Mouse (Mus musculus) embryonic facial prominence, embryonic 15.5 days (tissue): ENCODE results near the gene Tra2a. TPM values are rescaled to one million over a fixed set of nuclear protein-coding genes. Genes with fewer than 3 reads are reported as not detected.

Experiments used
- ATAC-seq: fragments of 200-750 bp; cut with Nextera tagmentation; 2 replicates; pipeline ENCODE4 v1.8.0; 2017; ENCODE audit warnings: low read depth, moderate TSS enrichment; ENCODE audit not compliant: insufficient number of reproducible peaks, low FRiP score, low TSS enrichment
- H3K27ac ChIP-seq: fragments of 300-500 bp; sonication (generic); replicated peaks from 2 replicates; pipeline ENCODE4 v1.5.1; 2015; ENCODE audit warnings: mild to moderate bottlenecking, inconsistent platforms
- H3K27me3 ChIP-seq: fragments of 300-500 bp; sonication (generic); 2 replicates; pipeline ENCODE4 v1.6.1; 2015; ENCODE audit warnings: inconsistent platforms
- H3K36me3 ChIP-seq: fragments of 300-500 bp; sonication (generic); 2 replicates; pipeline ENCODE4 v1.6.1; 2015; ENCODE audit warnings: mild to moderate bottlenecking, inconsistent platforms
- H3K4me1 ChIP-seq: fragments of 300-500 bp; sonication (generic); 2 replicates; pipeline ENCODE4 v1.6.1; 2015; ENCODE audit warnings: inconsistent platforms
- H3K4me2 ChIP-seq: fragments of 300-500 bp; sonication (generic); replicated peaks from 2 replicates; pipeline ENCODE4 v1.6.1; 2015; ENCODE audit warnings: mild to moderate bottlenecking, inconsistent platforms
- H3K4me3 ChIP-seq: fragments of 300-500 bp; sonication (generic); replicated peaks from 2 replicates; pipeline ENCODE4 v1.5.1; 2015; ENCODE audit warnings: mild to moderate bottlenecking, inconsistent platforms
- H3K9ac ChIP-seq: fragments of 300-500 bp; sonication (generic); 2 replicates; pipeline ENCODE4 v1.6.1; 2015; ENCODE audit warnings: inconsistent platforms
- H3K9me3 ChIP-seq: fragments of 300-500 bp; sonication (generic); replicated peaks from 2 replicates; pipeline ENCODE4 v1.6.1; 2016; ENCODE audit warnings: inconsistent platforms
- WGBS: fragments of 180-500 bp; shearing (Covaris S2); methylation state at CpG from one replicate; pipeline ENCODE4 v1.1.7; 2015; 5-methylcytosine and 5-hydroxymethylcytosine counted together
- polyA plus RNA-seq: library from polyadenylated mRNA; unstranded; fragments of >200 nt; fragmentation: Nextera tagmentation; extraction: Ambion mirVana; gene quantifications from 2 replicates; pipeline ENCODE4 v1.2.1, GENCODE M21; 2015

The Tra2a gene
- polyA plus RNA-seq, 1 experiment from 2014 or later, result 99.6 TPM

DNA sequence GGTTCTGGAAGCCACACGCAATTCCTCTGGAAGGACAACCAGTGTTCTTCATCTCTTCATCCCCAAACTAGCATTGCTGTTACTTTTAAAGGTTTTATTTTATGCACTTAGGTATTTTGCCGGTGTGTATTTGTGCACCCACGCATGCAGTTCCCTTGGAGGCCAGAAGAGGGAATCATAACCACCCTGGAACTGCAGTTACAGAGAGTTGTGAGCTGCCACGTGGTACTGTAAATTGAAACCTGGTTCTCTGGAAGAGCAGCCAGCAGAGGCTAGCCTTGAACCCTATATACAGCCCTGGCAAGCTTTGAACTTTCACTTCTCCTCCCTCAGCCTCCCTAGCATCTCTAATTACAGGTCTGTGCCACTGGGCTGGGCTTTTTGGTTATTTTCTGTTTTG lies 30.5 kb downstream of the Tra2a start:
- ATAC-seq, result no peak
- H3K27me3 ChIP-seq, result no peaks in the 10 kb centered on the region
- 53% methylated on average over 4 of the region's 4 CpGs for WGBS
- no peak overlapping the region for H3K4me2 ChIP-seq
- H3K36me3 ChIP-seq, result no peaks in the 10 kb centered on the region
- H3K9ac ChIP-seq, result no peak overlapping the region
- no peak overlapping the region for H3K4me3 ChIP-seq
- no peaks in the 10 kb centered on the region for H3K4me1 ChIP-seq
- 0 out of 2 replicates have a peak, but pooled peaks cover 3% of the 10 kb centered on the region for H3K9me3 ChIP-seq
- no peak overlapping the region for H3K27ac ChIP-seq

DNA sequence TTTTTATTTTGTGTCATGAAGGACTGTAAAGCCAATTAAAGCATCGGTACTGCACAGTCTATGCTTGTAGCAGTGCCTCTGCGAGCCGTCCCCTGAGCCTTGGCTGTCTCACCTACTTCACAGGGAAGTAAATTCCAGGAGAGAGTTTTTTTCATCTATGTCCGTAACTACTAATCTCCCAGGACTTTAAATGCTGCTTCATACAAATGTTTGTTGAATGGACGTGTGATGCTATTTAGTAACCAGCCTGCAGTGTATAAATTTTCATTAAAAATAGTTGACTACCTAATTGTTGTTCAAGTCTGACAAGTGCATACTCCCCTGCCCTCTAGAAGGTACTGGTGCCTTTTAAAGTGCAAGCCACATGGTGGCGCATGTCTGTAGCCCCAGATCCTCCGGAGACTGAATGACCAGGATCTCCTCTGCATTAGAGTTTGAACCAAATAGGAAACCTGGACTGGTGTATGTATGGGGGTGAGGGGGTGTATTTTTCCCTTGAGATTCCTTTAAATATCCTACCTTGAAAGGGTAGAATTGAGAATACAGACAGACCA lies 35.6 kb downstream of the Tra2a start:
- no peak for ATAC-seq
- H3K27me3 ChIP-seq, result no peaks in the 10 kb centered on the region
- H3K4me2 ChIP-seq, result no peak overlapping the region
- no peak overlapping the region for H3K4me3 ChIP-seq
- peaks cover 4% of the 10 kb centered on the region for H3K4me1 ChIP-seq
- 13% methylated on average over 7 of the region's 7 CpGs for WGBS
- no peak overlapping the region for H3K27ac ChIP-seq
- H3K36me3 ChIP-seq, result no peaks in the 10 kb centered on the region
- no peak overlapping the region for H3K9ac ChIP-seq
- H3K9me3 ChIP-seq, result no peaks in the 10 kb centered on the region

DNA sequence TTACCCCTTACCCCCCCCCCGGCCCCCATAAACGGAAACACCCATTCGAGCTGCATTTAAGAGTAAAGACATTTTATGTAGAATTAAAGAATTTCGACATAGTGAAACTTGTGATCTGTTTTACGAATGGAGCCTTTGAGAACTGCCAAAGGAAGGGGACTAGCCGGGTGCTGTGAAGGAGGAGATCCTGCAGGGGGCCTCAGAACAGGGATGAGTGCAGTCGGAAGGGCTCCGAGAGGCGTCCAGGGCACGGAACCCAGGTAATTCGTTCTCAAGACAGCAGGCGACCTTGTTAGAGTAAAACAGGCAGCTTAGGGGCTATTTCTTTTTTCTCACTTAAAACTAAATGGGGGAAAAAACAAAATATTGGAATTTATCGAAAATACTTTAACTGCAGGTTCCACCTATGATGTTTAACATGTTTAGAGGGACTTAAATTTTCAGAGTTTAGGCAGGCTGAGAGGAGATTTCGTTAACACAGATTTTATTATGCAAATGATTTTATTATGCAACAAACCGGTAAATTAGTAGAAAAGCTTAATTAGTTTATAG lies 36.6 kb downstream of the Tra2a start:
- Histone ChIP-seq H3K9ac (no peak overlapping the region), H3K27me3 (no peaks in the 10 kb centered on the region), H3K9me3 (no peaks in the 10 kb centered on the region), H3K4me3 (no peak overlapping the region; the same call in 1 of the 2 replicates), H3K4me1 (peaks cover 4% of the 10 kb centered on the region), H3K4me2 (peak overlapping the region; percentile 38), H3K36me3 (no peaks in the 10 kb centered on the region), H3K27ac (no peak overlapping the region)
- no peak for ATAC-seq
- 7% methylated on average over 15 of the region's 15 CpGs for WGBS

DNA sequence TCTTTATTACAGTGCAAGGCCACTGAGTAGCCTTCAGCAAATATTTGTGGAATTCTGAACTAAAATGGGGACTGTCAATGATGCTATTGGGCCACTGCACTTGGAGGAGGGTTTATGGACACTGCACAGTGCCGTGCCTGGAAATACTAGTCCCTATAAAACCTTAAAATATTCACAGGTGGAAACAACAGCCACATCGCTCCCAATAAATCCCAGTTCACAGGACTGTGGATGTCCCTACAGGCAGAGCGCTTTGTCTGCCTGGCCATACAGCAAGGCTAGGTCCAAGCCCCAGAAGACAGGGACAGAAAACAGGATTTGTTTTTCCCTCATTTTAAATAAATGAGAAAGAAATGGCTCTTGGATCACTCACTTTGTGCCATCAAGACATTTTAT lies 38.1 kb downstream of the Tra2a start:
- peaks cover 4% of the 10 kb centered on the region for H3K4me1 ChIP-seq
- ATAC-seq, result no peak
- H3K27ac ChIP-seq, result no peak overlapping the region
- H3K9ac ChIP-seq, result no peak overlapping the region
- no peak overlapping the region for H3K4me3 ChIP-seq
- no peaks in the 10 kb centered on the region for H3K36me3 ChIP-seq
- no peaks in the 10 kb centered on the region for H3K9me3 ChIP-seq
- no peak overlapping the region for H3K4me2 ChIP-seq
- no peaks in the 10 kb centered on the region for H3K27me3 ChIP-seq
- 85% methylated on average over 3 of the region's 3 CpGs for WGBS

DNA sequence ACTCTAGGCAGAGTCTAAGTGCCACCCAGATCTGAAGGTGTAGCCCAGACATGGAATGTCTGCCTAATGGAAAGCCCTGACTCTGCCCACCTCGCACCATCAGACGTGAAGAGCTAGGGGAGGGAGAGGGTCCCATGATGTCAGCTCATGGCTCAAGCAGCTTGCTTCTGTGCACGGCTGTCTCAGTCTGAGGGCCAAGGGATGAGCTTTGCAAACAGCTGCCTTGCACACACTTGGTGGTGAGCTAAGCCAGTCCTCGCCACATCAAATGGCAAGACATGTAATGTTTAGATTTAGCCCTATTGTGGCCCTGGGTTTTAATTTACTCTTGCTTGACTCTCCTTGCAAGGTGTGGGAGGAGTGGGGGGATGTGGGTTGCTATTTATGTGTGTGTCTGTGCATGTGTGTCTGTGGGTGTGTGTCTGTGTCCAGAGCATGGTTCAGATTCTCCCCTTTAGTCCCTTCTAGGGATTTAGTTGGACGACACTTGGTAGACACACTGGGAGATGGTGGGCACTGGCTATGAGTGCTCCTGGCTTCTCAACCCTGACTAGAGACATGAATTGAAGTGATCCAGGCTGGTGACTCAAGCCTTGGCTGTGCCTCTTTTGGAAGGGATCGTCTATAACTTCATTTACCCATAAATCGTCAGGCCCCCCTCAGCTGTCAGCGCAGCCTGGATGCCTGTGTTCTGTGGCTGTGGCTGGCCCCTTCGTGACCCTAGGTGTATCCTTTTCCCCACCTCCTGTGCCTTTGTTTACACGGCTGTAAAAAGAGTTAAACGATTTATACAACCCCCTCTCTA lies 38.7 kb downstream of the Tra2a start:
- Histone ChIP-seq H3K4me3 (no peak overlapping the region), H3K9me3 (no peaks in the 10 kb centered on the region), H3K27me3 (no peaks in the 10 kb centered on the region), H3K4me1 (peaks cover 4% of the 10 kb centered on the region), H3K27ac (no peak overlapping the region), H3K36me3 (no peaks in the 10 kb centered on the region), H3K4me2 (no peak overlapping the region), H3K9ac (no peak overlapping the region)
- no peak for ATAC-seq
- WGBS, result 69% methylated on average over 11 of the region's 11 CpGs

DNA sequence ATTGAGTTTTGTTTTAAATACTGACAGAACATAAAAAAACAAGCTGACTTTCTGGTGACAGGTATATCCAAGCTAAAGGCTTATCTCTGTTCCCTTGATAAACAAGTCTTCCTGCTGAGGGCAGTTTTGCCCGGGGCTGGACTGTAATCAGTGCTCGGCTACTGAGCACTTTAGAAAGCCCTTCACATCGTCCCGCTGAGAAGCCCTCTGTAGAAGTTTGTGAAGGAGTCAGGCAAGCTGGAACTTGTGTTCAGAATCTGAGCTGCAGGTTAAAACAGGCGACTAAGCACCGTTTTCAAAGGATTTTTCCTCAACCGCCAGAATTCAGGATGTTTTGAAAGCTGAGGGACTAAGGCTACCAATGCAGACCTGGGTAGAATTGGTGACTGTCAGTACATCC lies 41.9 kb downstream of the Tra2a start:
- Histone ChIP-seq H3K9ac (no peak overlapping the region), H3K4me2 (no peak overlapping the region), H3K4me3 (no peak overlapping the region), H3K9me3 (no peaks in the 10 kb centered on the region), H3K27ac (no peak overlapping the region), H3K4me1 (peaks cover 5% of the 10 kb centered on the region; the same call in 1 of the 2 replicates), H3K27me3 (no peaks in the 10 kb centered on the region), H3K36me3 (no peaks in the 10 kb centered on the region)
- WGBS, result 7% methylated on average over 7 of the region's 7 CpGs
- no peak for ATAC-seq

DNA sequence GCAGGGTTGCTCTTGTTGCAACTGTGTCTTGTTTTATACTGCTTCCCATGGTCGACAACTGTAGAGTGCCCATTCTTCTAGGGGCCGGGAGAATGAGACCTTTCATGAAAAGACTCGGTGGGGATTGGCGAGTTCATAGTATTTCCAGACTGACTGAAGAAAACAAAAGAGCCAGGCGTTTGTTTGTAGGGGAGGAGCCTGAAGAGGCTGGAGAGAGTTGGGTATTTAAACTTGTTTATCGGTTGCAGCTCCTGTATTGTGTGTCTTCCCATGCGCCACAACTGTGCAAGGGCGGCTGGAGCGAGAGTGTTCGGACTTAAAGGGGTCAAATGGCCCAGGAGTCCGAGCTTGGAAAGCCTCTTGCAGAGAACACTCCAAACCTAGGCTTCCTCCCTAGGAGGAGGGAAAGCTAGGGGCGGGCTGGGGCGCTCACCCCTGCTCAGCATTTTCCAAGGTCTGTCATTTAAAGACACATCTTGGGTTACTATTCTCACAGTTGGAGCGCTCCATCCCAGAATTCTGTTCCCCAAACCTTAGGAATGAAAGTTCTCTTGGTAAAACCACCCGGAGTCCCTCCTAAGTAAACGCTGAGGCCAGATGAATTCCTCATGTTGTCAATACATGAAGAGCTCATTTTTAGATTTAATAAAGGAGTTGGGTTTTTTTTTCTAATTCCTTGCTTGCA lies 43.8 kb downstream of the Tra2a start:
- peaks cover 5% of the 10 kb centered on the region; the same call in 1 of the 2 replicates for H3K4me1 ChIP-seq
- H3K36me3 ChIP-seq, result no peaks in the 10 kb centered on the region
- no peak overlapping the region for H3K9ac ChIP-seq
- H3K9me3 ChIP-seq, result no peaks in the 10 kb centered on the region
- H3K4me3 ChIP-seq, result peak overlapping the region; percentile 3
- no peak for ATAC-seq
- no peak overlapping the region for H3K27ac ChIP-seq
- H3K27me3 ChIP-seq, result no peaks in the 10 kb centered on the region
- peak overlapping the region; percentile 36 for H3K4me2 ChIP-seq
- WGBS, result 5% methylated on average over 16 of the region's 16 CpGs

DNA sequence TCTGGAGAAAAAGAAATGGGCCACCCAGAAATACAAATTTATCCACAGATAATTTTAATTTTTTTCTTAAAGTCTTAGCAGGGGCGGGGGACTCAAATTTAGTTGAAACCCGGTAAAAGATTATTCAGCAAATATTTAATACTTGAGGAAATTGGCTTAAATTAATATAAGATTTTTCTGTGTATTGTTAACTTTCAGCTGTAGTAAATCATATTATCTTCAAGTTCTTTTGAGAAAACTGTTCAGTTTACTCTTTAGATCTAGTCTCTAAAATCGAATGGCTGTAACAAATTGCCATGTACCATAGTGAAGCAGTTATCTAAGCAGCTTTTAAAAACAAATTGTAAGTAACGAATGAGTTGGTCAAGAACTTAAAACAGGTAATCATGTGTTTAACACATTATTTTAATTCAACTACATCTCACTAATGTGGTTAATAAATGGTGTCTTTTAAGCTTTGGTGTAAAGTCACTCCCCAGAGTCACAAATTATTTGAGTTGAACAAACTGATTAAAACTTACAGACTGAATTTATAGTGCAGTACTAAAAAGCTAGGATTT lies 44.8 kb downstream of the Tra2a start:
- Histone ChIP-seq H3K27me3 (no peaks in the 10 kb centered on the region), H3K36me3 (no peaks in the 10 kb centered on the region), H3K27ac (no peak overlapping the region), H3K4me3 (no peak overlapping the region), H3K9ac (no peak overlapping the region), H3K4me2 (no peak overlapping the region), H3K4me1 (peaks cover 5% of the 10 kb centered on the region; the same call in 1 of the 2 replicates), H3K9me3 (no peaks in the 10 kb centered on the region)
- 22% methylated on average over 4 of the region's 4 CpGs for WGBS
- no peak for ATAC-seq

DNA sequence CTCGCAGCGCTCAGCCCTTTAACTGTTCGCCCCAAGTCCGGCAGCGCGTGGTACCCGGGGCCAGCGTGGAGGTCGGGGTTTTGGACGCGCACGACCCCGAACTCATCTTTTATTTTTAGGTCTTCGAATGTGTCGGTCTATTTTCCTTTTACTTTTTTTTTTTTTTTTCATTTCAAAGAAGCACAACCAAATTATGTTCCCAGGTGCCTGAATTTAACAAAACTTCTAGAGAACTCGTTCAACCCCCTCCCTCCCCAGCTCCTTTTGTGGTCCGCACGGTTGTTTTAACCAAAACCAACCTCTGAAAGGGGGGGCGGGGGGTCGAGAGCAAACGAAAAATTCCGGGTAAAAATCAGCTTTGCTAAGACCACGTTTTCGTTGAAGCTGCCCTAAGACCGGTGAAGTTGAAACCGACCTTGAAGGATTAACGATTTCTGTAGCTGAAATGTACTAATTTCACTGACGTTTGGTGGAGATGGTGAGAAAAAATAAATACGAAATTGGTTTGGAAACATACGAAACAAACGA lies 45.5 kb downstream of the Tra2a start:
- H3K4me1 ChIP-seq, result peaks cover 8% of the 10 kb centered on the region
- H3K4me3 ChIP-seq, result peak overlapping the region; percentile 63
- ATAC-seq, result no peak
- under 1% methylated on average over 31 of the region's 31 CpGs for WGBS
- no peaks in the 10 kb centered on the region for H3K27me3 ChIP-seq
- H3K36me3 ChIP-seq, result no peaks in the 10 kb centered on the region
- H3K4me2 ChIP-seq, result peak overlapping the region; percentile 83
- H3K9ac ChIP-seq, result no peak overlapping the region
- H3K27ac ChIP-seq, result no peak overlapping the region
- no peaks in the 10 kb centered on the region for H3K9me3 ChIP-seq

DNA sequence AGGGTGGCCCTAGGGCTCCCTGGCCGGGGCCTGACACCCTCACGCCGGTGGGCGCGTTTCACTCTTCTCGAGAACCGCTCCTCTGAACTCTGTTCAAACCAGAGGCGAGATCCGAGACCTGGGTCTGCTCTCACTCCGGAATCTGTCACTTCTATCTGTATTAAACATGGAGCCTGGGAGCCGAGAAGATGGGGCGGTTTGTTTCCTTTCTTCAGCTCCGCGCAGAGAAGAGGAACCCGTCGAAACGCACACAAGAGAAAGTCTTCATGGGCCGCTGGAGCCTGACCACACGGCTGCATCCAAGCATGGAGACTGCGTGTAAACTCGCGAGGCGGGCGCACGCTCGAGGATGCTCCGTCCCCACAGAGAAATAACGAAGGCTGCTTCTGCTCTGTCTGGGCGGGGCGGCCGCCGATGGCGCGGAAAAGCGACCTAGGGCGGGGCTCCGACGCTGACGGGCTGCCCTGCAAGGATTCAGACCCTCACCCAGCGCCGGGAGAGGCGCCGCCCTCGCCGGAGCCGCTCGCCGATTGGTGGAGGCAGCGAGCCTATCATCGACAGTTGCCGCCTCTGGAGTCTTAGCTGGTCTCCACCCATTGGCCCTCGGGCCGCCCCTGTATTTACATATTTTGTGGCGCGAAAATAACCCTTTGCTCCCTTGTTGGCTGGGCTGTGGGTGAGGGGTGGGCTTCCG lies 46.1 kb downstream of the Tra2a start:
- WGBS, result under 1% methylated on average over 56 of the region's 56 CpGs

More for the DNA sequence above, 46.1 kb downstream of the Tra2a start:
- Histone ChIP-seq H3K4me2 (peak overlapping the region; percentile 83), H3K9ac (peak overlapping the region; percentile 49), H3K27ac (peak overlapping the region; percentile 93), H3K27me3 (no peaks in the 10 kb centered on the region), H3K9me3 (no peaks in the 10 kb centered on the region), H3K4me3 (peak overlapping the region; percentile 63), H3K4me1 (peaks cover 14% of the 10 kb centered on the region), H3K36me3 (no peaks in the 10 kb centered on the region)
- peak; percentile 94 for ATAC-seq
